Mouse (Mus musculus): ENCODE data around the gene Ifrd2.

The Ifrd2 gene

DNA sequence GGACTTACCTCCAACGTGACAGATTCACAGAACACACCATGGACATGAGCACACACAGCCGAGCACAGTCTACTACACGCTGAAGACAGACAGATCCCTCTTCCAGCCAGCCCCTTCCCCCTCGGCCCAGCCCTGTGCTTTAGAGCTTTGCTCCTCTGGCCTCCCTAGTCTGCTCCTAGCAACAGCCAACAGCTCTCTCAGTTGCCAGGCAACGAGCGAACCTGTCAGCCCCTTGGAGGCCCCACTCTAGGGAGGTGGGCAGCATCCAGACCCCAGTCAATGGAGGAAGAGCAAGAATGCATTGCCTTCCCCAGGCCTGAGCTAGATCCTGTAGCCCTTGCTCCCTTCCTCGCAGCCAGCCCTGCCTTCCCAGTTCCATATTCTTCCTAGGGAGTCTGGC is 49.6 kb downstream of the Ifrd2 start:
- no peak for DNase-seq (ENCODE audit: low spot score in 2 of 2)

DNA sequence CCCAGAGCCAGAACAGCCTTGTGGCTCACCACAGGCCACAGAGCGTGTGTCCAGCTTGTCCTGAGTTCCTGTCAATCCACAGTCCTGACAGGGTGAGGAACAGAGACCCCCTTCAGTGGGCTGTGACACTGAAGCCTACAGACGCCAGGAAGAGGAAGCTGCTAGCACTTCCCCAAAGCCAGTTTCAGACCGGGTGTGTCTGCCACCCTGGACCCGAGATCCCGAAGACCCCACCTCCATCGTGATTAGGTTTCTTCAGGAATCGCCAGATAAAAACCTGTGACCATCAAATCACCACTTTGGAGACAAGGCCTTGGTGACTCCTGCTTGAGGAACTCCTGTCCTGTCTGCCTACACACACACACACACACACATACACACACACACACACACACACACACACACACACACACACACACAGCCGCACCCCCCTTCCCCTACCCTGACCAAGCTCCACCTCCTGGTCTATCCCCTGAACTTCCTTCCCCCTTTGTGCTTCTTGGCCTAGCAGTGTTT is 52.9 kb downstream of the Ifrd2 start:
- no peak for DNase-seq (ENCODE audit: low spot score in 2 of 2)

DNA sequence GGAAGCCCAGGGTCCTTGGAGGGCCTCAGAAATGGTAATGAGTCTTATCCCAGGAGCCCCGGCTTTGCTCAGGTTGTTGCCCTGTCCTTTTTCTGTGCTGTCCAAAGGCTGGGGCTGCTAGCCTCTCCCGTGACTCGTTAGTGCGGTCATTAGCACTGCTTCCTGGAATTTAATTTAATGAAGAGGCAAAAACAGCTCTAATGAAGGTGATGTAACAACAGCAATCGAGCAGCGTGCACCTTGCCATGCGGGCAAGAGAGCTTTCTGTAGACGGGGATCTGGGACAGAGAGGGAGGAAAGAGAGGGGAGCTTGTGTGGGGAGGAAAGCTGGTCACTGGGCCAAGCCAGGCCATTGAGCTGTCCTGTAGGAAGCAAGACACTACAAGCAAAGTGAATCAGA is 54.2 kb downstream of the Ifrd2 start:
- DNase-seq (ENCODE audit: low spot score in 2 of 2), result no peak

All from urinary bladder, postnatal 4 days (tissue).